Mouse (Mus musculus): ENCODE measurements around the gene Zfp648. TPM values are rescaled to one million over a fixed set of nuclear protein-coding genes. Genes with fewer than 3 reads are reported as not detected.

Zfp648 gene
- total RNA-seq (2021) = not detected
- long read RNA-seq, experiment 1 = 0 reads
- long read RNA-seq, experiment 2 = 0 reads

DNA sequence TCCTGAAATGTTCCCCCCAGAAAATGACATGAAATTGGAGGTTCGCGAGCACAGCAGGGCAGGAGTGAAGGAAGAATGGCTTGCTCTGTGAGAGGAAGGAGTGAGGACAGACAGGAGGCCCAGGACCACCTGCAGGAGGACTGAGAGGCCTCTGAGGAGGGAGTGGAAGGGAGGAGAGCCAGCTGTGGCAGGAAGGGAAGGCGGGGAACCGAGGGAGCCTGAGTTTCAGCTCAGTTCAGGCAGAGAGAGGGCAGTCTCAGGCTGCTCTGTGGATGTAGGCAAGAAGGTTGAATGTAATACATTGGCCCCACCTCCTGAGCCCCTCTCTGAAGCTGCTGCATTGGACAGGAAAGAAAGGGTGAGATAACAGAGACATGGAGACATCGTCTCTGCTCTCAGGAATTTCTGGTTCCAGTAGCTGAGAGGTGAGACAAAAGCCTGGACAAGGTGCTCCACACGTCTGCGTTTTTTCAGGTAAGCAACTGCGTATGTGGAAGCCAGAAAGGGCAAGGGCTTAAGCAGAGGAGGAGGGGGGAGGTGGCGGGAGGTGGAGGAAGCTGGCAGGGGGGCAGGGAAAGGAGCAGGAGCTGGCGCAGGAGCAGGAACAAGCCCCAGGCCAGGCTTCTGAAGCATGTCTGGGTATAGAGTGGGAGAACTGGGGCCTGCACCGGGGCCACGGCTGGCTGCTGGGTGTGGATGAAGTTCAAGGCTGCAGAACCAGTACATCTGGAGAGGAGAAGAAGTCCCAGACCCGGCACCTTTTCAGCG, at the start of gene Zfp648:
Gene Zfp648 (plus strand): TSS at position 233 of the 768 bp plus-strand sequence.
- no peak for DNase-seq (ENCODE audit: low spot score in 2 of 2)

DNA sequence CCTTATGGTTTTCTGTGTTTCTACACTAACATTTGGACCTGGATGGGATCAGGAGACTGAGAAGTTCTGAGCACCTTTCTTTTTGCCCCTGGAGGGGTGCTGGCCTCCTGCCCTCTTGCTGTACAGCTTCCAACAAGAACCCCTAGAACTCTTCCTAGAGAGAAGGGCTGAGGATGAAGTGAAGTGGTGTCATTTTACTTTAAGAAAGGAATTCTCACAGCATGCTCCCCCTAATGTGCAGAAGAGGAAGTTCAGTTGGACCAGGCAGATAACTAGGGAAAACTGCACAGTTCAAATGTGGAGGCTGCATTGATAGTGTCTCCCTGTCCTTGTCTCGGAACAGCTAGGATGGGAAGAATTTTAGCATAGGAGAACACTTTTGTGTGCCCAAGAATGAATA, 48.4 kb upstream of the Zfp648 start:
- DNase-seq (ENCODE audit: low spot score in 2 of 2) = no peak

DNA sequence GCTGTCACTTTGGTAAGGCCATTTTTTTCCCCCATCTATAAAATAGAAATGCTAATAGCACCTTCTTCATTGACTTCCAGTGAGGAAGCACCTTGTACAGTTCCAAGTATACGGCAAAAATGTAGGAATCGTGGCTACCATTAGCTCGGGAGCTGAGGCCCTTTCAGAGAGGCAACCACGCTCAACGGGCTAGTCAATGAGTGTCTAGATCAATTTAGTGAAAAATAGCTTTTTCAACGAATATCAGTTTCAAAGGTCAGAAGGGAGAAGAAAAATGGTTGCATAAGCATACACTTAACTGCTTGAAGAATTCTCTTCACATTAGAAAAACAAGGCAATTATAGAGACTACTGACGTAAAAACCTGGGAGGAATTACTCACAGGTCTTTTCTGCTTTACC, 47.2 kb upstream of the Zfp648 start:
- DNase-seq (ENCODE audit: low spot score in 2 of 2) = no peak

DNA sequence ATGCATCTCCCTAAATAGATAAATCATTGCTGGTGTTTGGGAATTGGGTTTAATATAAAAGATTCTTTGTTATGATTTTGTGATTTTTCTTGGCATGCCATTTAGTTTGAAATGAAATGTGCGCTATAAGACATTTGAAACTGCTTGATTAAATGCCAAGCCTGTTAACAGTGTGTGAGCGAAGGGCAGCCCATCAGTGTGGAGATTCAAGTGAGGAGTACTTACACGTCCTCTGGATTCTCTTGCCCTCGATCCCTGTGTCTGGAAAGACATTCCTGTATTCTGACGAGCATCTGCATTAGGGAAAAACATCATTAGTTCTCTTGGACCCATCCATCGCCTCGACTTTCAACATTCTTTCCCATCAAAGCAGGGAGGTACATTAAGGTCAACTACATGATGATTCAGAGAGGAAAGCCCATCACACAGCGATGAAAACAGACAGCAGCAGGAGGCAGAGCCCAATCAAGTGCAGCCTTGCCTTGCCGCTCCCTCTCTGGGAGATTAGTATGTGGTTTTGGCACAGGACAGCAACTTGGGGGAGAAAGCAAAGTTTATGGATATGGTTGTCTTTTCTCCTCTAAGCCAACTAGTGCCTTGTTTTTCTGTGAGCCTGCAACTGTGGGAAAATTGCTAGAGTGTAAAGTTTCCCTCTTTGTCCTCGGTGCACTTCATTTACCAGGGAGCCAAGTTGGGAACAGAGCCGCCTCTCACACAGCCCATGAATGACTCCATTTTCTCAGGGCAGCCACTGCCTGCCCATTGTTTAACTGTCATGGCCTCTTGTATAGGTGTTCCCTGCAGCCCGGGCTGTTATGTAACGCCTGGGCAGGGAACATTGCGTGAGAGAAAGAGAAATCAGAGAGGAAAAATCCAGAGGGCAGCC, 44.6 kb upstream of the Zfp648 start:
- DNase-seq (ENCODE audit: low spot score in 2 of 2) = no peak

DNA sequence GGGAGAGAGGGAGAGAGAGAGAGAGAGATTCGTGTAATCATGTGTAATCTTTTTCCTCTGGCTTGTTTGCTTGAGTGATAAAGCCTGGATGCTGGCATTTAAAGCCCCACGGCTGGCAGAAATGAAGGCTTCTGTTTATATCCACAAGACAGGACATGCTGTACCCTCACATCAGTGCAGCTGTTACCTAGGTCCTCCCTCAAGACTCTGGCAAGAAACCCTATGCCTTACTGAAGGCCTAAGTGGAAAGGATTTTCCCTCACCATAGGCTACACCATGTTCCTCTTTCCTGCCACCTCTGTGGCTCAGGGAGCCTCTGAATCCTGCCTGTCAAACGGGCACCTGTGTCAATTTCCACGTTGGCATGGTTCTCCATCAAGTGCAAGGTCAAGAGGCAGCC, 43.9 kb upstream of the Zfp648 start:
- DNase-seq (ENCODE audit: low spot score in 2 of 2) = no peak

DNA sequence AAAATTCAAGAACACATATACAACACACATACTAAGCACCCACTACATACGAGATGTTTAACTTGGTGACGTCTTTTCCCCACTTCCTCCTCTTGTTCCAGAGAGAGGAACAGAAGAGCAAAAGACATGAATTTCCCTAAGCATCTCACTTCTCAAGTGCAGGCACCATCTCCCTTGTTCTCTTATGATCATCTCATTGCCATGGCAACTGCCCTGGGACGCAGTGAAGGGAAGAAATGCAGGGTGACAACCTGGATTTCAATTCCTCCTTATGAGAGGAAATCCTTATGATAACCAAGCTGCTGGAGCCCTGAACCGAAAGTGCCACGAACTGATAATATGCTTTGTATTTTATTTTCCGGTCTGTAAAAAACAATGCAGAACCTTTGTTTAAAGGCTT, 33.3 kb upstream of the Zfp648 start:
- no peak for DNase-seq (ENCODE audit: low spot score in 2 of 2)

DNA sequence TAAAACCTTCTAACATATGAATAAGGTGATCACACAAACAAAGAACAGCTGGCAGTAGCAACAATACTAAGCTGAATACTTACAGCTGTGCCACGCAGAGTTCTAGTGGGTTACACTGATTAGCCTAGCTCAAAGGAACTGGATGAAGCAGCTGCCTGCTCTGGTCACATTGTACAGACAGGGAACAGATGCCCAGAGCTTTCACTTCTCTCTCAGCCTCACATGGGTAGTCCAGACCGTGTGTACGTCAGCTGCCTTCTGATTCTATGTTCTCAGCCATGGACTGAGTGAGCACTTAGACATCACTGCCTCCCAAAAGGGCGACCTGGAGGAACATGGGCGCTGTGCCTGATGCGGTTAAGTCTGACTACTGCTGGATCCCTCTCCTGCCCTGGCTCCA, 25.7 kb upstream of the Zfp648 start:
- DNase-seq (ENCODE audit: low spot score in 2 of 2) = no peak

DNA sequence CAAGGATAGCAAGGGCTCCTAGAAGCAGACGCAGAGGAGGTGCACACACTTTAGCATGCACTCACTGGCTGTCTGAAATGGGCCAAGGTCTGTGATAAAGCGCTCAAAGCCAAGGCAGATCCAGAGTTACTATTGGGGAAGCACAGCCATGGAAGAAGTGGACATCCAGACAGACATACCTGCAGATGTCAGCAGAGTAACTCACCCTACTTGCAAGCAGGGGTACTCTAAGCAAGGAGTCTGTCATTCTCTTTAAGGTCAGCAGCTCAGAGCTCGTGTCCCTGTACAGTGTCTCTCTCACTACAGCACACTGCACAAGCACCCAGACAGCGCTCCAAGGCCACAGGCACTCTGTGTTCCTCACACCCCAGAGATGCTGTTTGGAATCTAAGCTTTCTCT, 23.2 kb upstream of the Zfp648 start:
- no peak for DNase-seq (ENCODE audit: low spot score in 2 of 2)

DNA sequence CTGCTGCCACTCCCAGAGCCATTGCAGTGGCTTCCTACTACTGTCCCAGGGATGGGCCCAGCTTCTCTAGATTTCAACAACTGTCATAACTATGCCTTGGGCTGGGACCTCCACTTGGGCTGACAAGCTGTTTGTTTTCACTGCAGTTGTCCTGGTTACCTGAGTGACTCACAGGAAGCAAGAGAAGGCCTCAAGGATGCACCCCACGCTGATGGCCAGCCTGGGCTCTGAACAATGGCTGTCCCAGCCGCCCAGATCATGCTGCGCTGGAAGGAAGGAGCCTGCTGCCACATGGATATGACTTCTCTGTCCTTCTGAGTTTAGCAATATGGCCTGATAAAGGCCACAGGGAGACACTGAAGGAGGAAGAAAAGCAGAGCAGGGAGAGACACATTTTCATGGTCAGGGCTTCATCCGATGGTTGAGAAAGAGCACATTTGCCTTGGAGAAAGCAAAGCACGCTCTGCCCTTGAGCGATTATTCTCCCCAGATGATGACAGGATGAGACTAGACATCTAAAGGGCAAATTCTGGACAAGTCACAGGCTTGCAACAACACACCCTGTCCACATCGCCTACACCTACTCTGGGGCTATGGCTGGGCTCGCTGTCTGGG, 22.3 kb upstream of the Zfp648 start:
- DNase-seq (ENCODE audit: low spot score in 2 of 2) = no peak

DNA sequence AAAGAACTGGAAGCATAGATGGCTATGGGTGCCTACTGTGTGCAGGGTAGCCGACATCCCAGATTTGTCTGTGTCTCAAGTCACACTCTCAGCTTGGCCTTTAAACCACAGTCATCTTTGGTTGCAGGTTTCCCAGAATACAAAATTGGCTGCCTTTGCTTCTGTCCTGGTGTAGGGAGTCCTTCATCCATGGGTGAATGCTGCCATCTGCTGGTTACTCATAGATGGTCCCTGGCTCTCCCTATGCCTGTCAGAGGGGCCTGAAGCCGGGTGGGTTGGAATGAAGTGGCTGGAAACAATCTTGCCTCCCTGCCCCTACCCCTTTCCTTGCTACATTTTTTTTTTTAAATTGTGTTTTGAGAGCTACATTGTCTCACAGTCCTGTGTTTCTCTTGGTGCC, 20.0 kb upstream of the Zfp648 start:
- DNase-seq (ENCODE audit: low spot score in 2 of 2) = peak; percentile 48 to 74

DNA sequence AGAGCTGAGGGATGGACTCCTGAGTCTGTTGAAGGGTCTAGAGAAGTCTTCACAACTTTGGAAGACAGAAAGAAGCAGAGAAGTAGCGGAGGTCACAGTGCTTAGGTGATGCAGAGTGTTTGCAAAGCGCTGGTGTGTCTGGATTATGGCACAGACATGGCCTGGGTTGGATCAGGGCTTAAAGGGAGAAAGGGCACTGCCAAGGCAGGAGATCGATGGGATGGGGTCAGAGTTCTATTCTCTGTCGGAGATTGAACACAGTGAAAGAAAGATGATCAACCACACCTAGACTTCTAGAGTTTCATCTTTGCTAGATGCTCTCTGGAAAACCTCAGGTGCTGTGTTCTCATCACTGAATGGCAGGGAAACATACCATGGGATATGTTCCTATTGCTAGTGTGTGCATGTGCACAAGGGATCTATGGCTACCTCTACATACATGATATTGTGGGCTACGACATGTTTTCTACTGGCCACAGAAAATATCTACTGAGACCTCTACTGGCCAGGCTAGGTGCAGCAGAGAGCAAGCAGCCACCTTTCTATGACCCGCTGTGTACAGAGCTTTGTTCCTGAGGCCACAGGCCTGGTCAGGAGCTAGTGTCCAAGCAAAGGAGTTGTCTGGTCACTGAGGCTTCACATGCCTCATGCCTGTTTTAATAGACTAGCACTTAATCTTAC, 18.5 kb upstream of the Zfp648 start:
- no peak for DNase-seq (ENCODE audit: low spot score in 2 of 2)

DNA sequence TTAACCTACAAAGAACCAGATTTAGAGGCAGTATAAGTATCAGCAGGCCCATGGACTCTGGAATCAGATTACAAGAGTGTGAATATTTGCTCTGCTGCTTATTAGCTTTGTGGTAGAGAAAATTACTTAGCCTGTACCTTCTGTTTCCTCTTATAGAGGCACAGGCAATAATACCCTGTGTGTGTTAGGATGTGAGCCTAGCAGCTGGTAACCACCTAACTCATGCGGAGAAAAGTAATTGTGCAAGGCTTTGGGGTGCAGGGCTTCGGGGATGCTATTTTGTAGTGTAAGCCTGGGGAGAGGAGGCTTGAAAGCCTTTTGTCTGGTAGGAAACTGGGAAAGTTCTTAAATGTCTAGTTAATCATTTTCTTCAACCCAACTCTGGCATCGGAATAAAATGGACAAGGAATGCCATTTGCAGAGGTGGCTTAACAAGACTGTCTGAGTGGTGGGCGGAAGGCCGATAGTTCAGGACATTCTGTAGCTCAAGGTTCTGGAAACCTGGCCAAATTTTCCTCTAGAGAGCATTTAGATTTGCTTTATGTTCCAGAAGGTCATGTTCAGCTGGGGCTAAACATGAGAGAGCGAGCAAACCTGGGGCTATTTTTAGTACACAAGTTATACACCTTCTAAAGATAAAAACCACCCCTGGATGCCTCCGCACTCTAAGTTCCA, 17.8 kb upstream of the Zfp648 start:
- DNase-seq (ENCODE audit: low spot score in 2 of 2) = no peak

DNA sequence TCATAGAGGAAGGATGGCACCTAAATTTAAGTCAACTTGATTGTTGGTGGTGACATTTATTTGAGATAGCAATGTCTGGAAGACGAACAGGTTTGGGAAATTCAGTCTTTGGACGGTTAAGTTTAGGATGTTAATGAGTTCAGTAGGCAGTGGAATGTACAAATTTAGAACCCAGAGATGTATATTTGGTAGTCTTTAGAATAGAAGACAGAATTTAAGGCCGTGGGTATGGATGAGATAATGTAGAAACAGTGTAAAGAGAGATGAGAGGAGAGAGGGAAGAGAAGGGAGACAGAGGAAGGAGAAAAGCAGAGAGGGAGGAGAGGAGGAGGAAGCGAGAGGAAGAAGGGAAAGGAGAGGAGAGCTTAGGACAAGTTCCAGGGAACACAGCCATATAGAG, 12.8 kb upstream of the Zfp648 start:
- no peak for DNase-seq (ENCODE audit: low spot score in 2 of 2)

DNA sequence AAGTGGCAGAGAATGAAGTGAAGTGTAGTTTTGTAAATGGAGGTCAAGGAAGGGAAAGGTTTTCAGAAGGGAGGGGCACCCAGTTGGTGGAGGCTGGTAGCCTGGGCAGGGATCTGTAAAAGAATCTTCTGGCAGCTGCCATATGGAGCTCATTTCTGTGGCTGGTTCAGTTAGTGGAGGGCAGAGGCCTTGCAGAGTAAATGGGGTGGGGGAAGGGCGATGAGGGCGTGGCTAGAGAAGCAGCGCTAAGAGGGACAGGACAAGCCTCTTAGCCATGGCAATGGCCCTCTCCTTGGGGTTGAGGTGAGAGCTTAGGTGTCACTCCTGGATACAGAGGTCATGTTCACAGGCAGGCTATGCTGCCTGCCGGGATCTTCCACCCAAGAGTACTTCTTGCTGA, 12.4 kb upstream of the Zfp648 start:
- DNase-seq (ENCODE audit: low spot score in 2 of 2) = no peak

DNA sequence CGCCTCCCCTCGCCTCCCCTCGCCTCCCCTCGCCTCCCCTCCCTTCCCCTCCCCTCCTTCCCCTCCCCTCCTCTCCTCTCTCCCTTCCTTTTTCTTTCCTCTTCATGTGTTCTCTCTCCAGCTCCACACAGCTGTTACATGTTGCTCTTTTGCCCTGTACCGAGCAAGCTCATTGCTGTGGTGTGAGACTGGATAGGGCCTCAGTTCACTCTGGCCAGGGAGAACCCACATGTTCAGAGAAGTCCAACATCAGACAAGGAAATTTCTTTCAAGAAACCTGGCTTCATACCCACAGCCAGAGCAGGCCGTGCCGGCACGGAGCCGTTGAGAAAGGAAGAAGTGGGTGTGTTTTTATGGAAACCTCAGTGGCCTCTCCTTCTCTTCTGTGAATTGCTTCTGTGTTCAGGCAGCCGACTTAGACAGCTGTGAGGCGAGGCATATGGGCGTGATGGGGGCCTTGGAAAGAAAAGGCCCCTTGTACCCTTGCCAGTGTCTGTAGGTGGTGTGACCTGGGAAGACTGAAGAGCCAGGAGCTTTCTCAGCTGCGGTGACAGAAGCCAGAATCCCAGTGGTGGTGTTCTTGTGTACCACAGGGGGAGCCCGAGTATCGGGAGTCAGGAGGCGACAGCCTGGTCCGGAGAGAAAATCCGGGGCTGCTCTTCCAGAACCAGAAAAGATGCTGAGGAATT, 11.0 kb upstream of the Zfp648 start:
- peak in 1 of 2 experiments; percentile 42 for DNase-seq (ENCODE audit: low spot score in 2 of 2)

DNA sequence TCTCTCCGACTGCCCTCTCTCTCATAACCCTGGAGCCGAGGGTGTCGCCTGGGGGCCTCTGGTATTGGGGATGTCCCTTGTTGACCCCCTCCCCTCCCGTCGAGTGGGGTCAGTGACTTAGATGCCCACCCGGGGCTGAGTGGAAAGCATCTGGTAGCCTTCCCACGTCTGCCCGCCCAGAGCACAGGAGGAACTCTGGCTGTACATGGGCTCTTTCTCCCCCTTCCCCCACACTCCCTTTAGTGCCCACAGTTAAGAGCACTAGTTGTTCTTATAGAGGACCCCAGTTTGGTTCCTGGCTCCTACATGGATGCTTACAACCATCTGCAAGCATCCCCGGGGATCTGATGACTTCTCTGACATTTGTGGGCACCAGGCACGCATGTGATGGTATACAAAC, 2.1 kb upstream of the Zfp648 start:
- no peak for DNase-seq (ENCODE audit: low spot score in 2 of 2)

DNA sequence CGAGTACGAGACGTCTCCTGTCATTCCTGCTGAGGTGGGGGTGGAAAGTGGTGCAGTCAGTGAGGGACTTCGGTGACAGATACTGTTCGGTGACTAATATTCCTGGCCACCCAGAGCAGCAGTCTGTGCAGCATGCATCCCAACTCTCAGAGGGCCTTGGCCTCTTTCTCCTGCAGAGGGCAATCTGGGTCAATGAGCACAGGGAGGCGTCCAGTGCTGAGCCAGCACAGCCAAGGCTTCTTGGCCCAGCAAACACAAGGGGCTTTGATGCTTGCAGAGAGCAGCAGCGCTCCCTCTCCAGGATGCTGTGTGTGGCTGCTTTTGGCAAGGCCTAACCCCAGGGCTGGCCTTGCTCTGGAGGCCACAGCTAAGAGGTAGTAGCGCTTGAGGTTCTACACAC, 1.6 kb downstream of the Zfp648 start:
- DNase-seq (ENCODE audit: low spot score in 2 of 2) = no peak

DNA sequence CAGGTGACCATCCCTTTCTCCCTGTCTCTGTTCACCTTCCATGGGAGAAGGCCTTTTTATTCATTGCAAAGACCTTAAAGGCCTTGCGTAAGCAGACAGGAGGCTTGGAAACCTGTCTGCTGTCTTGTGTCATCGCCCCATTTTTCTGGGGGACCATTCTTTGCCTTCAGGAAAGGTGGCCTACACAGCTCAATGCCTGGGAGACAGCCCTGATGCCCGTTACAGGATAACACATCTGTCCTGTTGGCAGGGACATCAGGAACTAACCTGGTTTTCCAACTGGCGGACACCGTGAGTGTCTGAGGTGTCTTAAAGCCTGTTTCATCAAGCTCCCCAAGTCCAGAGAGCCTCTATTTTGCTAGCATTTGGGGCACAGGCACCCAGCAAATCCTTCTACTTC, 2.4 kb downstream of the Zfp648 start:
- DNase-seq (ENCODE audit: low spot score in 2 of 2) = no peak

DNA sequence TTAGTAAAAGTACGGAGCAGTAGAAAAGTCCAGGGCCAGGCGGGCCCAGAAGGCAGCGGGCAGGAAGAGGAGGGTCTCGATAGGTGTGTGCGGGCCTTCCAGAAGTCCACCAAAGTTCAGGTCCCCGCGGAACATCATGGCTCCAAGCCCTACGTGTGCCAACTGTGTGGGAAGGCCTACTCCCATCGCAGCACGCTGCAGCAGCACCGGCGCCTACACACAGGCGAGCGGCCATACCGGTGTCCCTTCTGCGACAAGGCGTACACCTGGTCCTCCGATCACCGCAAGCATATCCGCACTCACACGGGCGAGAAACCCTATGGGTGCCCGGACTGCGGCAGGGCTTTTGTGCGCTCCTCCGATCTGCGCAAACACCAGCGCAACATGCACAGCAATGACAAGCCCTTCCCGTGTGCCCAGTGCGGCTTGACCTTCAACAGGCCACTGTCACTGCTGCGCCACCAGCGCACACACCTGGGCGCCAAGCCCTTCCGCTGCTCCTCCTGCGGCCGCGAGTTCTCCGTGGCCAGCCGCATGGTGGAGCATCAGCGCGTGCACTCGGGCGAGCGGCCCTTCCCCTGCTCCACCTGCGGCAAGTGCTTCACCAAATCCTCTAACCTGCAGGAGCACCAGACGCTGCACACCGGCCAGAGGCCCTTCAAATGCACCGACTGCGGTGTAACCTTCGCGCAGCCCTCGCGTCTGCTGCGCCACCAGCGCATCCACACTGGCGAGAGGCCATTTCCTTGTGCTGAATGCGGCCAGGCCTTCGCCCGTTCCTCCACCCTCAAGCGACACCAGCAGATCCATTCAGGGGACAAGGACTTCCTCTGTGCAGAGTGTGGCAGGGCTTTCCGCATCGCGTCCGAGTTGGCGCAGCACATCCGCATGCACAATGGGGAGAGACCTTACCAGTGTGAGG, 3.9 kb downstream of the Zfp648 start:
- DNase-seq (ENCODE audit: low spot score in 2 of 2) = no peak
